Mouse (Mus musculus) liver, adult 2 months (tissue): ENCODE results near the gene Maml3.

ENCODE experiments used
- CTCF ChIP-seq: fragments of 200-500 bp; IDR thresholded peaks from 2 replicates; pipeline ENCODE4 v1.5.1; 2011; ENCODE audit warnings: low read depth, low read length, control low read depth
- POLR2A ChIP-seq: fragments of 200-500 bp; IDR thresholded peaks from 2 replicates; pipeline ENCODE4 v1.6.1; 2011; ENCODE audit warnings: low read length, control low read depth; ENCODE audit not compliant: insufficient read depth; ENCODE audit errors: extremely low read depth

DNA sequence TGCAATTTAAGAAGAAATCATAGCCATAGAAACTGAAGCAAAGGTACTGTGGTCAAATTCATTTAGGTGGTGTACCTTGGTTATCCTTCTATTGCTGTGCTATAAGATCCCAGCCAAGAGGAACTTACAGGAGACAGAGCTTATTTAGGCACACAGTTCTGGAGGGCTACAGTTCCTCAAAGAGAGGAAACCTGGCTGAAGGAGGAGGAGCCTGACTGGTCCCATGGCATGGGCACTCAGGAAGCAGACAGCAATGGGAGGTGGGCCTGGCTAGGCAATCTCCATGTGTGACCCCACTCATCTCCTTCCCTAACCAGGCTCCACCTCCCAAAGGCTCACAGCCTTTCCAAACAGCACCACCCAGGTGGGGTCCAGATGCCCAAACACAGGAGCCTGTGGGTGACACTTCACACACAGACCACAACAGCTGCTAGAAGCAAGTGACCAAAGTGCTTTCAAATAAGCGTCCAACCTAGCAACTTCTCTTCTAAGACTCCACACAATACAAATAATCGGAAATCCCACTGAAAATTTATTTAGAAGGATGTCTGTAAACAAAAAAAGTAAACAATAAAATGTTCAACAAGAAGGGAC, 328.8 kb downstream of the Maml3 start:
- no peak for TF ChIP-seq POLR2A
- no peak for TF ChIP-seq CTCF
